Mouse (Mus musculus): ENCODE measurements at regions not wholly inside any gene's neighbourhood (a gene's known extent, or its start where the extent isn't known, plus 50 kb on each side); places are given as distances from the start of the nearest gene placed in this dataset.

DNA sequence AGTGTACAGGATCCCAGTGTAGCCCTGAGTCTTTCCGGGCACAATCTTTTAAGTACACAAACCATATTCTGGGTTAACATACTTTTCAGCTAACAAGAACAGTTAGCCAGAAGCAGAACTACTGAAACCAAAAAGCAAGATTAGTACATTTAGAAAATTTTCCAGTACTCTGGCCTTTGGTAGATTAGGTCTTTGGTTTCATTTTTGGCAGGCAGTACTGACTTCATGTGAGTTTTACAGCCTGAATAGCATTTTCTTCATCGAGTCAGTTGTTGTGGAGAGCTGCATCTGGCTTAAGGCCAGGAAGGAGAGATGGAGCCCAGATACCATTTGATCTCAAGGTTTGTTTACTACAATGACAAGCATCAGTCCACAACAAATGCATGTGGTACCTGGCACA lies 51.3 kb upstream of the Ins2 start:
- TF ChIP-seq CTCF (IDR thresholded peaks at IDR 0.05; ENCODE audit: extremely low read depth, insufficient read depth, insufficient read length, insufficient replicate concordance) = no peak
- TF ChIP-seq POLR2A (IDR thresholded peaks at IDR 0.05; ENCODE audit: low read depth, low read length) = no peak

Measured in spleen, adult 2 months (tissue).